Mouse (Mus musculus) right cerebral cortex, postnatal 36 days (tissue): ENCODE data around the gene Fam160b1.

Experiments
- DNase-seq, 2 experiments: peaks; one replicate each; pipeline ENCODE4 v3.0.0; 2022; ENCODE audit warnings: low spot score in 2 of 2, mixed read lengths in 1 of 2

The Fam160b1 gene

GRCm38 (mm10) chr19:57423402-57423801, 62.9 kb downstream of the Fam160b1 start:
- DNase-seq, result no peak

- DNase-seq, result no peak
These were observed 64.8 kb downstream of the Fam160b1 start for GRCm38 (mm10) chr19:57425296-57425695.

DNA sequence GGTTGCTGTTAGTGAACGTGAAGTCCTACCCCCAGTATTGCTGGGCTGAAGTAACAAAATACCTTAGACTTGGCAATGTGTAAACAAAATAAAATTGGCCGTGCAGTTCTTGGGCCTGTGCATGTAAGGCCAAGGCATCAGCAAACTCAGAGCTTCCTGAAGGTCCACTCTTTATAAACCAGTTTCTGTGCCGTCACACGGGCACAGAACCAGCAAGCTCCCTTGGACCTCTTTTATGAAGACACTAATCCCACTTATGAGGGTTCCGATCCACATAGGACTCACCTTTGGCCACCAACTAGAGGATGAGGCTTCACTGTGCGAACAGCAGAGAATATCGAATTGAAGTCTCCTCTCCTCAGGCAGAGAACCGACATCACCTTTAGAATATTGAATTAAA, 66.4 kb downstream of the Fam160b1 start:
- no peak for DNase-seq

GRCm38 (mm10) chr19:57427756-57428438, 67.4 kb downstream of the Fam160b1 start:
- DNase-seq, result no peak

DNA sequence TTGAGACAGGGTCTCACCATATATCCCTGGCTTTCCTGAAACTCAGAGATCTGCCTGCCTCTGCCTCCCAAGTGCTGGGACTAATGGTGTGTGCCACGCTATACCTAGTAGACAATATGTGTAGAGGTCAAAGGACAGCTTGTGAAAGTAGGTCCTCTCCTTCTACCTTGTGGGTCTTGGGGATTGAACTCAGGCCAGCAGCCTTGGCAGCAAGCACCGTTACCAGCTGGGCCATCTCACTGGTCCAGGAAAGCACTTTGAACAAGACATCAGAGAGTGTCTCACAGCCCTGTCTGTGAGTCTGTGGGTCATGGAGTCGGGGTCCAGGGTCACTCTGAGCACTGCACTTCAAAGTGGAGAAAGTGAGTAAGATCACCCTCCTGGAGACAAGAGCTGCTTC, 68.2 kb downstream of the Fam160b1 start:
- DNase-seq, result no peak

DNA sequence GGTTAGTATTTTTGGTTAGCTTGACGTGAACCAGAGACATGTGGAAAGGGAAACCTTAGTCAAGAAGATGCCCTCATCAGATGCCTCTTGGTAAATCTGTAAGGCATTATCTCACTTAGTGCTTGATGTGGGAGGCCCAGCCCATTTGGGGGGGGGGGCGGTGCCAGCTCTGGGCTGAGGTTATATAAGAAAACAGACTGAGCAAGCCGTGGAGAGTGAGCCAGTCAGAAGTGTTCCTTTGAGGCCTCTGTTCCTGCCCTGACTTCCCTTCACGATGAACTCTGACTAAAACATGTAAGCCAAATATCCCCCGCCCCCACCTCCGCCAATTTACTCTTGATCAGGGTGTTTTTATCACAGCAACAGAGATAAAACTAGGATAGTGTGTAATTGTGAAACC, 69.4 kb downstream of the Fam160b1 start:
- DNase-seq, result no peak

- DNase-seq, result no peak
These were observed 71.0 kb downstream of the Fam160b1 start for GRCm38 (mm10) chr19:57431476-57431875.

DNA sequence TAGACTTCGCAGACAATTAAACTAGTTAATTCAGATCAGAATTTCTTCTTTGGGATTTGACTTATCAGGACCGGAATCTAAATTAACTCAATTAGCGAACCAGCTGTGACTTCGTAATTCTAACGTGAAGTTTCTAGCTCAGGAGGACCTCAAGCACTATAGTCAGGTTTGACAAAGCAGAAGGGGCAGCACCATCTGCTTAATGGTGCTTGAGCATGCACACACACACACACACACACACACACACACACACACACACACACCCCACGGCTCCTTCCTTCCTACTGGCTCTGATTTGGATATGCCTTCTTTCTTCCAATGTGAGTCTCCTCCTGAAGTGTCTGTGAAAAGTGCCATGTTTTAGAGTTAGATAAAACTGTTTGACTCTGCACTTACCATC, 73.5 kb downstream of the Fam160b1 start:
- DNase-seq, result no peak

- no peak for DNase-seq
These were observed 76.1 kb downstream of the Fam160b1 start for GRCm38 (mm10) chr19:57436586-57437021.

GRCm38 (mm10) chr19:57437042-57437441, 76.6 kb downstream of the Fam160b1 start:
- no peak for DNase-seq
